Mouse (Mus musculus) E14TG2a.4 (cell line): ENCODE results near the gene Pitpnm3.

ENCODE experiments used
- H3K27me3 ChIP-seq: 2 replicates; pipeline ENCODE4 v1.6.1; 2014; ENCODE audit warnings: low read length, control low read depth; ENCODE audit not compliant: insufficient read depth
- H3K36me3 ChIP-seq: 2 replicates; pipeline ENCODE4 v1.6.1; 2014; ENCODE audit warnings: low read length, control low read depth; ENCODE audit not compliant: insufficient read depth
- H3K4me1 ChIP-seq: replicated peaks from 2 replicates; pipeline ENCODE4 v1.6.1; 2014; ENCODE audit warnings: low read depth, low read length, control low read depth
- H3K4me3 ChIP-seq: replicated peaks from 2 replicates; pipeline ENCODE4 v1.5.1; 2014; ENCODE audit warnings: mild to moderate bottlenecking, low read length
- H3K9me3 ChIP-seq: 2 replicates; pipeline ENCODE4 v1.6.1; 2014; ENCODE audit warnings: low read length, control low read depth
- CTCF ChIP-seq: conservative IDR thresholded peaks from 2 replicates; pipeline ENCODE4 v1.5.1; 2014; ENCODE audit warnings: low read length
- NANOG ChIP-seq: IDR thresholded peaks from 2 replicates; pipeline ENCODE4 v1.6.1; 2014; ENCODE audit warnings: borderline replicate concordance, low read length, mixed read lengths
- POU5F1 ChIP-seq: IDR thresholded peaks from 2 replicates; pipeline ENCODE4 v1.6.1; 2014; ENCODE audit warnings: low read length, borderline replicate concordance

The Pitpnm3 gene

DNA sequence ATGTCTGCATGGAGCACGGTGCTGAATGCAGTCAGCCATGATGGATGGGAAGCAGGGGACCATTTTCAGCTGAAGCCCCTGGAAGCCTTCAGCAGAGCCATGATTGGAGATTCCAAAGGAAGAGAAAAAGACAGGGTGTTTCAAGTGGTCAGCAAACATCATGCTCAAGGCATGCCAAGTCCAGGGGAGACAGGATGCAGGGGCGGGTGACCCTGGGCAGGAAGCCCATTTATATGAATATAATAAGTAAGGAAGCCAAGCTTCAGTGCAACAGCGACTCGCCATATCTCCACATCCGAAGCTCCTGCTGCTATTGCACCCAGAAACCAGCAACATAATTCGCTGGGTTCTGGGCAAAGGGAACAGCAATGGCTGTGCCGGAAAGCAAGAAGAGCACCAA lies 41.1 kb downstream of the Pitpnm3 start:
- Histone ChIP-seq H3K9me3 (no peaks in the 10 kb centered on the region), H3K4me1 (peaks cover 17% of the 10 kb centered on the region), H3K27me3 (peaks cover 31% of the 10 kb centered on the region), H3K4me3 (no peak overlapping the region), H3K36me3 (no peaks in the 10 kb centered on the region)
- TF ChIP-seq CTCF = no peak
- no peak for TF ChIP-seq POU5F1
- TF ChIP-seq NANOG = no peak

GRCm38 (mm10) chr11:72092390-72092789 lies 43.2 kb downstream of the Pitpnm3 start:
- Histone ChIP-seq H3K4me3 (no peak overlapping the region), H3K4me1 (peaks cover 13% of the 10 kb centered on the region), H3K27me3 (peaks cover 30% of the 10 kb centered on the region), H3K9me3 (no peaks in the 10 kb centered on the region), H3K36me3 (no peaks in the 10 kb centered on the region)
- TF ChIP-seq CTCF (no peak), POU5F1 (no peak), NANOG (no peak)

- no peak for TF ChIP-seq POU5F1
- TF ChIP-seq CTCF = no peak
- TF ChIP-seq NANOG = no peak
- no peaks in the 10 kb centered on the region for H3K4me1 ChIP-seq
- H3K4me3 ChIP-seq = no peak overlapping the region
- no peaks in the 10 kb centered on the region for H3K36me3 ChIP-seq
- peaks cover 10% of the 10 kb centered on the region for H3K27me3 ChIP-seq
- H3K9me3 ChIP-seq = no peaks in the 10 kb centered on the region
These were observed 49.1 kb downstream of the Pitpnm3 start for GRCm38 (mm10) chr11:72086251-72087046.

- Histone ChIP-seq H3K27me3 (peaks cover 17% of the 10 kb centered on the region), H3K9me3 (no peaks in the 10 kb centered on the region)
These were observed 51.2 kb downstream of the Pitpnm3 start for GRCm38 (mm10) chr11:72084337-72084736.

GRCm38 (mm10) chr11:72082601-72083000 lies 53.0 kb downstream of the Pitpnm3 start:
- Histone ChIP-seq H3K4me3 (no peak overlapping the region), H3K9me3 (no peaks in the 10 kb centered on the region), H3K4me1 (peaks cover 13% of the 10 kb centered on the region), H3K27me3 (peaks cover 7% of the 10 kb centered on the region; the same call in 1 of the 2 replicates), H3K36me3 (no peaks in the 10 kb centered on the region)
- no peak for TF ChIP-seq NANOG
- no peak for TF ChIP-seq CTCF
- no peak for TF ChIP-seq POU5F1

More at GRCm38 (mm10) chr11:72084337-72084736, 51.2 kb downstream of the Pitpnm3 start:
- TF ChIP-seq CTCF = no peak
- no peak for TF ChIP-seq POU5F1
- TF ChIP-seq NANOG = no peak
- H3K4me1 ChIP-seq = no peaks in the 10 kb centered on the region
- H3K4me3 ChIP-seq = no peak overlapping the region
- no peaks in the 10 kb centered on the region for H3K36me3 ChIP-seq

- no peak for TF ChIP-seq NANOG
- no peak for TF ChIP-seq CTCF
- TF ChIP-seq POU5F1 = no peak
- Histone ChIP-seq H3K4me3 (no peak overlapping the region), H3K4me1 (peaks cover 13% of the 10 kb centered on the region), H3K27me3 (0 out of 2 replicates have a peak, but pooled peaks cover 7% of the 10 kb centered on the region), H3K36me3 (no peaks in the 10 kb centered on the region), H3K9me3 (no peaks in the 10 kb centered on the region)
These were observed 55.1 kb downstream of the Pitpnm3 start for GRCm38 (mm10) chr11:72080461-72080860.

GRCm38 (mm10) chr11:72078647-72079046 lies 56.9 kb downstream of the Pitpnm3 start:
- 0 out of 2 replicates have a peak, but pooled peaks cover 11% of the 10 kb centered on the region for H3K27me3 ChIP-seq
- H3K9me3 ChIP-seq = no peaks in the 10 kb centered on the region
- H3K36me3 ChIP-seq = no peaks in the 10 kb centered on the region
- TF ChIP-seq POU5F1 (0 out of 2 replicates have a peak, but pooled peaks have one; percentile 22), NANOG (no peak), CTCF (no peak)
- peaks cover 13% of the 10 kb centered on the region for H3K4me1 ChIP-seq
- H3K4me3 ChIP-seq = no peak overlapping the region

GRCm38 (mm10) chr11:72078056-72078455 lies 57.5 kb downstream of the Pitpnm3 start:
- H3K36me3 ChIP-seq = no peaks in the 10 kb centered on the region
- H3K9me3 ChIP-seq = no peaks in the 10 kb centered on the region
- peaks cover 13% of the 10 kb centered on the region for H3K4me1 ChIP-seq
- 0 out of 2 replicates have a peak, but pooled peaks cover 11% of the 10 kb centered on the region for H3K27me3 ChIP-seq
- TF ChIP-seq POU5F1 (no peak), CTCF (0 out of 2 replicates have a peak, but pooled peaks have one; percentile 8)
- no peak overlapping the region for H3K4me3 ChIP-seq

- no peak for TF ChIP-seq POU5F1
- no peak for TF ChIP-seq NANOG
- no peak for TF ChIP-seq CTCF
- Histone ChIP-seq H3K27me3 (0 out of 2 replicates have a peak, but pooled peaks cover 9% of the 10 kb centered on the region), H3K4me1 (peaks cover 19% of the 10 kb centered on the region), H3K9me3 (peaks cover 6% of the 10 kb centered on the region; the same call in 1 of the 2 replicates), H3K36me3 (no peaks in the 10 kb centered on the region), H3K4me3 (no peak overlapping the region)
These were observed 61.3 kb downstream of the Pitpnm3 start for GRCm38 (mm10) chr11:72074230-72074629.
